Mouse (Mus musculus) left cerebral cortex, postnatal 25 days (tissue): ENCODE measurements at regions not wholly inside any gene's neighbourhood (a gene's known extent, or its start where the extent isn't known, plus 50 kb on each side); places are given as distances from the start of the nearest gene placed in this dataset.

Source experiments
- DNase-seq, 2 experiments: peaks; one replicate each; pipeline ENCODE4 v3.0.0; 2022; ENCODE audit warnings: low spot score in 2 of 2, mixed read lengths in 1 of 2
- intact Hi-C: fragments of 180-260 bp; cut with DNase I; formaldehyde crosslinking; loops from one replicate; pipeline ENCODE4 v1.15.1; 2025

GRCm38 (mm10) chr2:75265739-75266699 is 393.0 kb upstream of the Hnrnpa3 start:
- intact Hi-C loops = no loop called here
- DNase-seq = no peak

- no peak for DNase-seq
- intact Hi-C loops = no loop called here
Observed at GRCm38 (mm10) chr2:75267949-75268348, 391.1 kb upstream of the Hnrnpa3 start.

GRCm38 (mm10) chr2:75269446-75269845 is 389.6 kb upstream of the Hnrnpa3 start:
- no peak for DNase-seq
- intact Hi-C loops = no loop called here

- no peak for DNase-seq
- intact Hi-C loops = no loop called here
Observed at GRCm38 (mm10) chr2:75270115-75270514, 388.9 kb upstream of the Hnrnpa3 start.

- intact Hi-C loops = no loop called here
- no peak for DNase-seq
Observed at GRCm38 (mm10) chr2:75287900-75288299, 371.2 kb upstream of the Hnrnpa3 start.

GRCm38 (mm10) chr2:75291674-75292073 is 367.4 kb upstream of the Hnrnpa3 start:
- DNase-seq = no peak
- intact Hi-C loops = no loop called here

GRCm38 (mm10) chr2:75306821-75307220 is 352.2 kb upstream of the Hnrnpa3 start:
- DNase-seq = no peak
- intact Hi-C loops = no loop called here

- intact Hi-C loops = loop anchor here (5.0 to 10.0 kb wide), 5 partner anchors 159 to 609 kb away; partner anchors contain the start of gene Hoxd8
- DNase-seq = no peak
Observed at GRCm38 (mm10) chr2:75311191-75311590, 347.9 kb upstream of the Hnrnpa3 start.

GRCm38 (mm10) chr2:75312246-75312645 is 346.8 kb upstream of the Hnrnpa3 start:
- intact Hi-C loops = loop anchor here (5.0 to 10.0 kb wide), 5 partner anchors 160 to 610 kb away; partner anchors contain the start of gene Hoxd8
- DNase-seq = peak; percentile 55 to 58

- intact Hi-C loops = loop anchor here (10.0 kb wide), 1 partner anchor 351 kb away; no protein-coding TSS in a partner anchor
- no peak for DNase-seq
Observed at GRCm38 (mm10) chr2:75315341-75315740, 343.7 kb upstream of the Hnrnpa3 start.

- no peak for DNase-seq
- intact Hi-C loops = loop anchor here (10.0 kb wide), 1 partner anchor 353 kb away; no protein-coding TSS in a partner anchor
Observed at GRCm38 (mm10) chr2:75318190-75318589, 340.9 kb upstream of the Hnrnpa3 start.

- intact Hi-C loops = no loop called here
- DNase-seq = no peak
Observed at GRCm38 (mm10) chr2:75324146-75324749, 334.8 kb upstream of the Hnrnpa3 start.

GRCm38 (mm10) chr2:75329598-75329997 is 329.5 kb upstream of the Hnrnpa3 start:
- intact Hi-C loops = no loop called here
- DNase-seq = no peak

GRCm38 (mm10) chr2:75341310-75341709 is 317.8 kb upstream of the Hnrnpa3 start:
- intact Hi-C loops = no loop called here
- DNase-seq = no peak

- no peak for DNase-seq
- intact Hi-C loops = no loop called here
Observed at GRCm38 (mm10) chr2:75341726-75342280, 317.3 kb upstream of the Hnrnpa3 start.

GRCm38 (mm10) chr2:75350902-75351301 is 308.2 kb upstream of the Hnrnpa3 start:
- intact Hi-C loops = no loop called here
- DNase-seq = no peak

- no peak for DNase-seq
- intact Hi-C loops = no loop called here
Observed at GRCm38 (mm10) chr2:75351965-75352364, 307.1 kb upstream of the Hnrnpa3 start.

- intact Hi-C loops = no loop called here
Observed at GRCm38 (mm10) chr2:75352564-75352963, 306.5 kb upstream of the Hnrnpa3 start.

GRCm38 (mm10) chr2:75356691-75357375 is 302.2 kb upstream of the Hnrnpa3 start:
- intact Hi-C loops = no loop called here
- no peak for DNase-seq

More at GRCm38 (mm10) chr2:75352564-75352963, 306.5 kb upstream of the Hnrnpa3 start:
- DNase-seq = no peak

- intact Hi-C loops = no loop called here
- no peak for DNase-seq
Observed at GRCm38 (mm10) chr2:75357516-75357915, 301.5 kb upstream of the Hnrnpa3 start.
